In genomic region chr15:89122649-89123366, GRCm38 (mm10) we compare ENCODE assay signal across 8 mouse cellular contexts. TPM values are rescaled to one million over a fixed set of nuclear protein-coding genes. Genes with fewer than 3 reads are reported as not detected.
DNase-seq lines count a peak whose midpoint lies in the region; ATAC-seq lines count a peak whose summit lies in the region.

Gene Tubgcp6, minus strand, starts transcription at chr15:89123112.

- peak; percentile 84 for ATAC-seq in inflammation-experienced regulatory T-cells, adult 6 months
- ATAC-seq in megakaryocyte-erythroid progenitor cell, adult 5-6 weeks (replicated peaks; ENCODE audit: low FRiP score, low TSS enrichment, poor library complexity, severe bottlenecking), result peak; percentile 87

- DNase-seq in adipocyte (ENCODE audit: low spot score), result peak; percentile 92
- DNase-seq in embryo, embryonic 10 days (ENCODE audit: low spot score), result peak; percentile 98
- DNase-seq in gastrocnemius, postnatal 14 days, result peak; percentile 94
- DNase-seq in left cerebral cortex, postnatal 10 days (ENCODE audit: extremely low spot score in 1 of 2, low spot score in 2 of 2), result peak; percentile 93 to 96
- peak; percentile 96 for DNase-seq in right cerebral cortex, postnatal 25 days
- peak; percentile 88 to 95 for DNase-seq in urinary bladder, postnatal 4 days (ENCODE audit: low spot score in 2 of 2)

- intact Hi-C loops in gastrocnemius, postnatal 14 days (cut with DNase I; ENCODE audit: low total_unique reads), result no loop called here
- intact Hi-C loops in left cerebral cortex, postnatal 10 days (cut with DNase I), result loop anchor here (5.0 kb wide), 1 partner anchor 74 kb away; the partner anchor contains the start of gene Dennd6b

RNA-seq across cellular contexts. Expression of gene Tubgcp6, which starts in this region (rescaled TPM):
- total RNA-seq in gastrocnemius, postnatal 14 days (2021), result 1 to 10 TPM; 7.2 to 7.3 TPM
- 10 to 100 TPM; 12.2 to 17.7 (median 17.1) TPM for polyA plus RNA-seq in inflammation-experienced regulatory T-cells, adult 6 months (2017; shearing (Covaris generic))
- 10 to 100 TPM; 26.3 to 30.3 TPM for total RNA-seq in left cerebral cortex, postnatal 10 days (2021)
- total RNA-seq in megakaryocyte-erythroid progenitor cell, adult 5-6 weeks (2014; fragmentation: Nextera tagmentation), result 34.1 and 39.1 TPM in 2 replicates
- total RNA-seq in megakaryocyte-erythroid progenitor cell, adult 5-6 weeks (2017), result 14.7 and 22.4 TPM in 2 replicates

Comparison
In these comparisons a context has a peak if more than half of its experiments do, and no peak if none do; other contexts are left out.
1. Peak in every context shown above with its lines: DNase-seq and ATAC-seq.